Mouse (Mus musculus): ENCODE measurements around the gene Zcchc4. TPM values are rescaled to one million over a fixed set of nuclear protein-coding genes. Genes with fewer than 3 reads are reported as not detected.

The Zcchc4 gene
- total and polyA plus RNA-seq, 3 experiments, result 0.67 to 1.0 TPM; not detected in 1

GRCm38 (mm10) chr5:52753146-52753545 lies 22.1 kb upstream of the Zcchc4 start:
- Histone ChIP-seq H3K9me3 (replicated peaks; ENCODE audit: insufficient read depth, low read length) (no peaks in the 10 kb centered on the region), H3K79me2 (ENCODE audit: control insufficient read depth, insufficient read depth, low read length, poor library complexity) (peaks cover 2% of the 10 kb centered on the region; the same call in 1 of the 2 replicates), H3K27ac (ENCODE audit: control insufficient read depth, low read depth, low read length) (no peak overlapping the region), H3K27me3 (ENCODE audit: control insufficient read depth in 1 of 2, insufficient read depth in 2 of 2, low read length in 2 of 2) (no peaks in the 10 kb centered on the region), H3K9ac (ENCODE audit: control insufficient read depth, low read depth, low read length, poor library complexity, severe bottlenecking) (no peak overlapping the region), H3K4me3 (ENCODE audit: control insufficient read depth in 1 of 2, insufficient read depth in 1 of 2, low read depth in 2 of 2, low read length in 2 of 2) (no peak overlapping the region), H3K36me3 (ENCODE audit: control insufficient read depth in 1 of 2, insufficient read depth in 2 of 2, low read length in 2 of 2) (peaks cover 0 to 2% of the 10 kb centered on the region in 2 experiments; a peak in 1 of 4 replicates), H3K4me1 (ENCODE audit: control insufficient read depth in 1 of 2, insufficient read depth in 2 of 2, low read length in 2 of 2) (no peaks in the 10 kb centered on the region)
- TF ChIP-seq SMC3 (IDR thresholded peaks at IDR 0.05; ENCODE audit: low read depth, low read length), result no peak
- no peak for TF ChIP-seq KAT2A (conservative IDR thresholded peaks at IDR 0.05; ENCODE audit: low read depth, low read length)
- no peak for TF ChIP-seq POLR2A (IDR thresholded peaks at IDR 0.05; ENCODE audit: control insufficient read depth in 1 of 2, insufficient read depth in 1 of 2, low read depth in 1 of 2, low read length in 2 of 2, poor library complexity in 1 of 2)
- no peak for TF ChIP-seq POLR2AphosphoS2 (IDR thresholded peaks at IDR 0.05; ENCODE audit: low read length)
- no peak for TF ChIP-seq MAFK (IDR thresholded peaks at IDR 0.05; ENCODE audit: borderline replicate concordance, low read depth, low read length)
- no peak for TF ChIP-seq ELF1 (IDR thresholded peaks at IDR 0.05; ENCODE audit: low read depth, low read length)
- TF ChIP-seq ZMIZ1 (IDR thresholded peaks at IDR 0.05; ENCODE audit: low read depth, low read length), result no peak
- TF ChIP-seq TCF12 (IDR thresholded peaks at IDR 0.05; ENCODE audit: low read depth, low read length), result no peak
- no peak for TF ChIP-seq MAX (IDR thresholded peaks at IDR 0.05; ENCODE audit: low read length)
- TF ChIP-seq EP300 (IDR thresholded peaks at IDR 0.05; ENCODE audit: low read depth in 1 of 2, low read length in 2 of 2), result no peak
- TF ChIP-seq ETS1 (IDR thresholded peaks at IDR 0.05; ENCODE audit: low read depth, low read length), result no peak
- no peak for TF ChIP-seq NRF1 (IDR thresholded peaks at IDR 0.05; ENCODE audit: insufficient read depth, low read depth, low read length, poor library complexity, severe bottlenecking)
- no peak for TF ChIP-seq HCFC1 (IDR thresholded peaks at IDR 0.05; ENCODE audit: low read depth, low read length)
- DNase-seq (ENCODE audit: low read depth, low spot score), result no peak

DNA sequence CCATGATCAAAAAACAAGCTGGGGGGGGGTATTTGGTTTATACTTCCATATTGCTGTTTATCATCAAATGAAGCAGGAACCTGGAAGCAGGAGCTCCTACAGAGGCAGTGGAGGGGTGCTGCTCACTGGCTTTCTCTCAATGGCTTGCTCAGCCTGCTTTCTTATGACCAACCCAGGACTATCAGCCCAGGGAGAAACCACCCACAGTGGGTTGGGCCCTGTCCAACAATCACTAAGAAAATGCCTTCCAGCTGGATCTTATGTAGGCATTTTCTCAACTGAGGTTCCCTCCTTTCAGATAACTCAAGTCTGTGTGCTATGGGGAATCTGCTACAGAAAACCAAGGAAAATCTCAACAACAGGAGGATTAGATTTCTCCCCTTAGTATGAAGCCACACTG lies 21.0 kb upstream of the Zcchc4 start:
- Histone ChIP-seq H3K27ac (ENCODE audit: control insufficient read depth, low read depth, low read length) (no peak overlapping the region), H3K4me3 (ENCODE audit: control insufficient read depth in 1 of 2, insufficient read depth in 1 of 2, low read depth in 2 of 2, low read length in 2 of 2) (no peak overlapping the region), H3K9ac (ENCODE audit: control insufficient read depth, low read depth, low read length, poor library complexity, severe bottlenecking) (no peak overlapping the region), H3K4me1 (ENCODE audit: control insufficient read depth in 1 of 2, insufficient read depth in 2 of 2, low read length in 2 of 2) (no peaks in the 10 kb centered on the region), H3K9me3 (replicated peaks; ENCODE audit: insufficient read depth, low read length) (no peaks in the 10 kb centered on the region), H3K36me3 (ENCODE audit: control insufficient read depth in 1 of 2, insufficient read depth in 2 of 2, low read length in 2 of 2) (peaks cover 0 to 2% of the 10 kb centered on the region in 2 experiments; a peak in 1 of 4 replicates), H3K27me3 (ENCODE audit: control insufficient read depth in 1 of 2, insufficient read depth in 2 of 2, low read length in 2 of 2) (no peaks in the 10 kb centered on the region), H3K79me2 (ENCODE audit: control insufficient read depth, insufficient read depth, low read length, poor library complexity) (peaks cover 2% of the 10 kb centered on the region; the same call in 1 of the 2 replicates)
- no peak for DNase-seq (ENCODE audit: low read depth, low spot score)
- TF ChIP-seq CHD2 (IDR thresholded peaks at IDR 0.05; ENCODE audit: low read length), result no peak
- TF ChIP-seq UBTF (IDR thresholded peaks at IDR 0.05; ENCODE audit: borderline replicate concordance, insufficient read depth, low read depth, low read length), result no peak
- no peak for TF ChIP-seq MAFK (IDR thresholded peaks at IDR 0.05; ENCODE audit: borderline replicate concordance, low read depth, low read length)
- TF ChIP-seq MEF2A (IDR thresholded peaks at IDR 0.05; ENCODE audit: extremely low read depth, insufficient replicate concordance, low read depth, low read length, poor library complexity, severe bottlenecking), result no peak
- no peak for TF ChIP-seq TAL1 (IDR thresholded peaks at IDR 0.05; ENCODE audit: low read length)
- no peak for TF ChIP-seq MAX (IDR thresholded peaks at IDR 0.05; ENCODE audit: low read length)
- TF ChIP-seq ETS1 (IDR thresholded peaks at IDR 0.05; ENCODE audit: low read depth, low read length), result no peak

All from MEL (cell line).